Mouse (Mus musculus): ENCODE measurements around the gene Pdcd6. TPM values are rescaled to one million over a fixed set of nuclear protein-coding genes. Genes with fewer than 3 reads are reported as not detected.

Gene Pdcd6
- polyA plus RNA-seq, 1 experiment from 2014 or later, result 126 TPM

Other genes starting within 250 kb of the Pdcd6 start
- not detected in 2 replicates for gene Slc9a3, start 196.1 kb downstream of the Pdcd6 start, polyA plus RNA-seq (2014; fragmentation: Nextera tagmentation; extraction: Ambion mirVana)
- gene Exoc3, start 108.8 kb downstream of the Pdcd6 start, polyA plus RNA-seq (2014; fragmentation: Nextera tagmentation; extraction: Ambion mirVana), result 82.2 and 82.7 TPM in 2 replicates
- 1.4 and 1.5 TPM in 2 replicates for gene Ahrr, start 25.2 kb downstream of the Pdcd6 start, polyA plus RNA-seq (2014; fragmentation: Nextera tagmentation; extraction: Ambion mirVana)
- gene Sdha, start 32.7 kb upstream of the Pdcd6 start, polyA plus RNA-seq (2014; fragmentation: Nextera tagmentation; extraction: Ambion mirVana), result 196 and 230 TPM in 2 replicates
- 62.1 and 62.2 TPM in 2 replicates for gene Ccdc127, start 32.7 kb upstream of the Pdcd6 start, polyA plus RNA-seq (2014; fragmentation: Nextera tagmentation; extraction: Ambion mirVana)
- gene Lrrc14b, start 46.4 kb upstream of the Pdcd6 start, polyA plus RNA-seq (2014; fragmentation: Nextera tagmentation; extraction: Ambion mirVana), result not detected in 2 replicates
- gene Zfp72, start 73.3 kb upstream of the Pdcd6 start, polyA plus RNA-seq (2014; fragmentation: Nextera tagmentation; extraction: Ambion mirVana), result 5.0 and 5.5 TPM in 2 replicates
- gene Ftl1-ps1, start 82.1 kb upstream of the Pdcd6 start, polyA plus RNA-seq (2014; fragmentation: Nextera tagmentation; extraction: Ambion mirVana), result 75.9 and 94.5 TPM in 2 replicates
- 19.1 and 21.6 TPM in 2 replicates for gene Zfp825, start 176.4 kb upstream of the Pdcd6 start, polyA plus RNA-seq (2014; fragmentation: Nextera tagmentation; extraction: Ambion mirVana)